Mouse (Mus musculus) heart, postnatal 25 days (tissue): ENCODE measurements around the gene Fdps. TPM values are rescaled to one million over a fixed set of nuclear protein-coding genes. Genes with fewer than 3 reads are reported as not detected.

Experiments
- DNase-seq: peaks from one replicate; pipeline ENCODE4 v3.0.0; 2022; ENCODE audit warnings: low spot score
- intact Hi-C: fragments of 180-260 bp; cut with DNase I; formaldehyde crosslinking; loops from one replicate; pipeline ENCODE4 v1.15.1; 2025
- total RNA-seq, 2 experiments: library from RNA; stranded (reverse); gene quantifications; 2 replicates each; pipeline ENCODE4 v1.2.3; 2021

Gene Fdps
- total RNA-seq, 2 experiments from 2014 or later = 20.7 to 22.3 TPM

DNA sequence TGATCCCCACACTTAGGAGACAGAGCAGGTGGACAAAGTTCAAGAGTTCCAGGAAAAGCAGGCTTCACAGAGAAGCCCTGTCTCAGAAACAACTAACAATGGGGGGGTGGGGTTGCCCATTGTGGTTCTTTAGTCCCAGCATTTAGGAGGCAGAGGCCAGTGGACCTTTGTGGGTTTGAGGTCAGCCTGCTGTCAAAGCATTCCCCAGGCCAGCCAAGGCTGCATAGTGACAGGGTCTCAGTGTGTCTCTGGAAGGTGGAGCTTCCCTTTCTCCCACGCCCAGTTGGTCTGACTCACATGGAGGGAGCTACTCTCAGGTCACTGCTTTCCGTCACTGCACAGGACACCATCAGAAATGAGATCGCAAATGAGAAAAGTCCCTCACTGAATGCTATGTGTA lies 40.1 kb downstream of the Fdps start:
- intact Hi-C loops = no loop called here

DNA sequence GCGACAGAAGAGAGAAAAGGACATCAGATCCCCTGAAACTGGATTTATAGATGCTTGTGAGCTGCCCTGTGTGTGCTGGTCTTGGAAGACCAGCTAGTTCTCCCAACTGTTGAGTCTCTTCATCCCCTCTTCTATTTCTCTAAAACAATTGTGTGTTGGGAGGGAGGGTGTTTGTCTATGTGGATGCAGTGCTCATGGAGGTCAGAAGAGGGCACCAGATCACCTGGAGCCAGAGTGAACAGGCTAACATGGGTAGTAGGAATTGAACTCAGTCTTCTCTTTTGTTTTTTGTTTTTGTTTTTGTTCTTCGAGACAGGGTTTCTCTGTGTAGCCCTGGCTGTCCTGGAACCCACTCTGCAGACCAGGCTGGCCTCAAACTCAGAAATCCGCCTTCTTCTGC lies 43.0 kb downstream of the Fdps start:
- no peak for DNase-seq
- intact Hi-C loops = no loop called here

More for the DNA sequence above, 40.1 kb downstream of the Fdps start:
- DNase-seq = no peak

DNA sequence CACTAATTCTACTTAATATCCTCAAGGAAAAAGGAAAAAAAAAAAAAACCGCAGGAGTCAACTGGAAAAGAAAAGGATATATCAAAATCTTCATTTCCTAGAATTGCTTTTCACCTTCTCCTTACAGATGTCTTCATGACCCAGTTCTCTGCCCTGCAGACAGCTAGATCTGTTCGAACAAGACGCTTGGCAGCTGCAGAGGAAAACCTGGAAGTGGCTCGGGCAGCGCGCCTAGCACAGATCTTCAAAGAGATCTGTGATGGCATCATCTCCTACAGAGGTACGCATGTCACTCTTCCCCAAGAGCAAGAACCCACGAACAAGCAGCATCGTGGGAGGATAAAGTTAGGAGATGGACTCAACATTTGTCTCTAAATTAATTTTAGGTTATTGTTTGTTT lies 43.4 kb downstream of the Fdps start:
- no peak for DNase-seq
- intact Hi-C loops = no loop called here

Other genes starting within 250 kb of the Fdps start
- 10 to 100 TPM; 14.3 to 14.7 TPM for gene Msto1, start 188.0 kb downstream of the Fdps start, total RNA-seq
- 10 to 100 TPM; 32.0 to 37.0 TPM for gene Ash1l, start 151.3 kb downstream of the Fdps start, total RNA-seq
- gene Dap3, start 150.8 kb downstream of the Fdps start, total RNA-seq = 100 to 1,000 TPM; 138 to 145 TPM
- 10 to 100 TPM; 20.0 to 22.5 TPM for gene Rusc1, start 8.6 kb downstream of the Fdps start, total RNA-seq
- gene Gm43738, start 860 bp downstream of the Fdps start, total RNA-seq = not detected
- not detected for gene Pklr, start 34.2 kb upstream of the Fdps start, total RNA-seq
- gene Hcn3, start 58.2 kb upstream of the Fdps start, total RNA-seq = under 1 TPM; 0.16 to 0.61 TPM
- gene Clk2, start 62.8 kb upstream of the Fdps start, total RNA-seq = 10 to 100 TPM; 18.1 to 18.7 TPM
- 10 to 100 TPM; 48.9 to 50.2 TPM for gene Scamp3, start 75.5 kb upstream of the Fdps start, total RNA-seq
- gene Fam189b, start 81.2 kb upstream of the Fdps start, total RNA-seq = 1 to 10 TPM; 5.2 to 5.7 TPM
- gene Gba, start 101.0 kb upstream of the Fdps start, total RNA-seq = 10 to 100 TPM; 18.2 to 20.9 TPM
- gene Thbs3, start 113.2 kb upstream of the Fdps start, total RNA-seq = 1 to 10 TPM; 6.1 to 7.2 TPM
- 10 to 100 TPM; 62.3 to 62.6 TPM for gene Mtx1, start 125.1 kb upstream of the Fdps start, total RNA-seq
- gene Muc1, start 127.1 kb upstream of the Fdps start, total RNA-seq = under 1 TPM; 0.22 to 0.39 TPM
- gene Krtcap2, start 144.0 kb upstream of the Fdps start, total RNA-seq = 10 to 100 TPM; 73.5 to 87.6 TPM
- under 1 TPM; 0.47 to 0.59 TPM for gene Trim46, start 144.3 kb upstream of the Fdps start, total RNA-seq
- gene Dpm3, start 157.4 kb upstream of the Fdps start, total RNA-seq = 10 to 100 TPM; 51.7 to 53.9 TPM
- 10 to 100 TPM; 21.0 TPM for gene Slc50a1, start 168.6 kb upstream of the Fdps start, total RNA-seq
- gene Efna1, start 179.2 kb upstream of the Fdps start, total RNA-seq = 10 to 100 TPM; 29.4 to 33.5 TPM
- gene Efna3, start 221.0 kb upstream of the Fdps start, total RNA-seq = under 1 TPM in 1 of 2 experiments, not detected in 1; 0.31 TPM
- under 1 TPM; 0.31 to 0.47 TPM for gene Efna4, start 236.1 kb upstream of the Fdps start, total RNA-seq
- 10 to 100 TPM; 52.7 to 68.7 TPM for gene Adam15, start 248.0 kb upstream of the Fdps start, total RNA-seq